Mouse (Mus musculus) kidney, adult 2 months (tissue): ENCODE data around the gene Eya3.

Experiments
- CTCF ChIP-seq: fragments of 200-500 bp; conservative IDR thresholded peaks from 2 replicates; pipeline ENCODE4 v1.5.1; 2011; ENCODE audit warnings: low read depth, mild to moderate bottlenecking, control low read depth, low read length, moderate library complexity, mixed read lengths; ENCODE audit not compliant: insufficient read depth, insufficient read length
- POLR2A ChIP-seq: fragments of 200-500 bp; IDR thresholded peaks from one replicate; pipeline ENCODE4 v1.6.1; 2011; ENCODE audit warnings: low read depth, low read length, control low read depth

- TF ChIP-seq CTCF (no peak), POLR2A (no peak)
Measured at GRCm38 (mm10) chr4:132608147-132608546, 30.6 kb upstream of the Eya3 start.
